Mouse (Mus musculus): ENCODE measurements at regions not wholly inside any gene's neighbourhood (a gene's known extent, or its start where the extent isn't known, plus 50 kb on each side); places are given as distances from the start of the nearest gene placed in this dataset.

DNA sequence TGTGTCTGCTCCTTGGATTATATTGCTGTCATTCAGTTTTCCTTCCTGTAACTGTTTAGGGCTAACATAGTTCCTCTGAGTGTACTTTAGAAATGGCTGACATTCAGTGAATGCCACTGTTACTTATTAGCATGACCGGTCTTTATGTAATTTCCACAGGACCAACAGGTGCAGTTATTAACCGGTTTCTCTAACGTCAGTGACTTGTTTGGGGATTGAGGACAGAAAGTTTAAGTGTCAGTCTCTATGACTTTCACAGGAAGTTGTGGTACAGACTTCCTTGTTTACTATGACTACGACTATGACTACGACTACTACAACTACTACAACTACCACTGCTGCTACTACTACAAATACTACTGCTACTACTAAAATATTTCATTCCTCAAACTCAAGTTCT, 170.4 kb upstream of the Ptger4 start:
- no peak for DNase-seq (ENCODE audit: low spot score)

DNA sequence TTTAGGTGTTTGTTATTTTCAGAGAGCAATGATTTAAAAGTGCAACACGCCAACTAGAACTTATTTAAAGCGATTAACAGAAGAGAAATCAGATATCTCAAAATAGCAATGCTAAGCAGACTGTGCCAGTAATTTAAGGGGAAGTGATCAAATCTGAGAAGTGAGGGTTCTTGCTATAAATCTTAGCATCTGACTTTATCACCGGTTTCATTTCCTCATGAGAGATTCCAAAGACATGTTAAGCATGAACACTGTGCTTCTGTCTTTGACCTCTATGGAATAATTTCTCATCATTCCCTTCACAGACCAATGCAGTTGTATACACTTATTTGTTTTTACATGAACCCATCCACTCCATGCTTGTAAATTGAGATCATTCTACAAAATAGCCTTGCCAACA, 172.0 kb upstream of the Ptger4 start:
- DNase-seq (ENCODE audit: low spot score): no peak

DNA sequence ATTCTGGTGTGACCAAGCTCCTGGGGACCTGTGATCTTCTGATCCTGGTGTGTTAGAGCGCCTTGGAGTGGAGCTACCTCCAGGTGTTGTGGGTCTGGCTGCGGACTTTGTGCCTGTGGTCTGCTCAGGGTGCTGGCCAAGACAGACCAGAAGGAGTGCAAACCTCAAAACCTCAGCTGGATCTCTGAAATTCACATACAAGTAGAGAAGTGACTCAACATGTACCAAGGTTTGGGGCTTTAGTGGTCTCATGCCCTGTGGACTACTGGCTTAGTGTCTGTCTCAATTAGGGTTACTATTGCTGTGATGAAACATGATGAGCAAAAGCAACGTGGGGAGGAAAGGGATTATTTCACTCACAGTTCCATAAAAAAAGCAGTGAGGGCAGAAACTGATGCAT, 182.7 kb upstream of the Ptger4 start:
- DNase-seq (ENCODE audit: low spot score): no peak

GRCm38 (mm10) chr15:5427319-5428048, 183.5 kb upstream of the Ptger4 start:
- no peak for DNase-seq (ENCODE audit: low spot score)

- DNase-seq (ENCODE audit: low spot score): no peak
Observed at GRCm38 (mm10) chr15:5432018-5432417, 188.0 kb upstream of the Ptger4 start.

DNA sequence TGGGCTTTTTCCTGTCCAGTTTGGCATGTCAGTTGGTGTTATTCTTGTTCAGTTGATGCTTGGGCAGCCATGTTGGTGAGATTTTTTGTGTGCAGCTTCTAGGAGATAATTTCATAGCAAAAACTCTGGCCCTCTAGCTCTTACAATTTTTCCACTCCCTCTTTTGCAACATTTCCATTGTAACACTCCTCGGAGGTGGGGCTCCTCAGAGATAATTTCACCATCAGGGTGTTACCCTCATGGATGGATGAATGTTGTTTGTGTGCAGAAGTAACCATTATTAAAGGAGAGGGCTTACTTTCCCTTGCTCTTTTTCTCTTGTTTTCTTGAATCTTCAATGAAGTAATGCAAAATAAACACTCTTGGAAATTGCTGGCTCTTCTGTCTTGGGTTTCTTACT, 193.0 kb upstream of the Ptger4 start:
- DNase-seq (ENCODE audit: low spot score): no peak

DNA sequence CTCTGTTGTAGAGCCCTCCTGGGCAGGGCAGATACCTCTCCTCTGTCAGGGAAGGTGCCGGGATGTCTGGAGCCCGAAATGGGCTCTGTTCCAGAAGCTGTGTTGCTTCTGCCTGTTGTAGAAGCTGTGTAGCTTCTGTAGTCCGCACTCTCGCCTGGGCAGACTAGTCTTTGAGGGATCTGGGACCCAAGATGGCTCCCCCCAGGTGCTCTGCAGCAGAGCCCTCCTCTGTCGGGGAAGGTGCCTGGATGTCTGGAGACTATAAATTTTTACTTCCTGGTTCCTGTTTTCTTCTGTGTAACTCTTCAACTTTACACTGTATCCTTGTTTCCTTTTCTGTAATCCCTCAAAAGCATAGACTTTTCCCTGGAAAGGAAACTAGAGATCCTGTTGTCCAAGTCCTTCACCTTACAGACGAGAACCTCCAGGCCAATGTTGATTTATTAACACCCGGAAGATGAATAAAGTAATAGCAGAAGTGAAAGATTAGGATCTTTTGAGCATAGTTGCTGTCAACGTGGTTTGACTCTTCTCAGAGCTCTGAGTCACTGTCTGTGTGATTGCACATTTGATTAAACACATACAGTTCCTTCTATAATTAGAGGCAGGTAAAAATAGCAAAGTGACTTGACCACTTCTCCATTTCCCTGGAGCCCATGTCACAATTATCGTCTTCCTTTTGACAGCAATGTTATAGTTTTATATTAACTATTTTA, 202.2 kb upstream of the Ptger4 start:
- peak; percentile 14 for DNase-seq (ENCODE audit: low spot score)

DNA sequence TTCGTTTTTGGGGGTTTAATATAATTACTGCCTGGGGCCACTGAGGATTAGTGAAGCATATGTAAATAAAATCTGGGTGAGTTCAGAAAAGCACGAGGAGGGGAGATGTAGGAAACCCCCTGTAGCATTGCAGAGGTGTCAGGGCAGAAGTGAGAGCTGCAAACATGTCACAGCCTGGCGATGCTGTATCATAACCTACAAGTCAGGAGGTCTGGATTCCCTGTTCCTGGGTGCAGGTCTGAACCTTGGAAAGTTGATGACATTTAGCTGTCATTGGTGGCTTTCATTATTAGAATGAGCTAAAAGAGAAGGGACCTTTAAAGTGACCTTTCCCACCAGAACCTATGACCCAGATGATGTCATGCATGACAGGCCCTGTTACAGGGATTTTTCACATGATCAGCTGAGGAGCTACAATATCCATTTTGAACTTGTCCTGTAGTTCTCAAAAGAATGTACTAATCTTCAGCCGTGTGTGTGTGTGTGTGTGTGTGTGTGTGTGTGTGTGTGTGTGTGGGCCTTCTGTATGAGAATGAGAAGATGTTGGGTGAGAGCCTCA, 202.8 kb upstream of the Ptger4 start:
- DNase-seq (ENCODE audit: low spot score): peak; percentile 2

DNA sequence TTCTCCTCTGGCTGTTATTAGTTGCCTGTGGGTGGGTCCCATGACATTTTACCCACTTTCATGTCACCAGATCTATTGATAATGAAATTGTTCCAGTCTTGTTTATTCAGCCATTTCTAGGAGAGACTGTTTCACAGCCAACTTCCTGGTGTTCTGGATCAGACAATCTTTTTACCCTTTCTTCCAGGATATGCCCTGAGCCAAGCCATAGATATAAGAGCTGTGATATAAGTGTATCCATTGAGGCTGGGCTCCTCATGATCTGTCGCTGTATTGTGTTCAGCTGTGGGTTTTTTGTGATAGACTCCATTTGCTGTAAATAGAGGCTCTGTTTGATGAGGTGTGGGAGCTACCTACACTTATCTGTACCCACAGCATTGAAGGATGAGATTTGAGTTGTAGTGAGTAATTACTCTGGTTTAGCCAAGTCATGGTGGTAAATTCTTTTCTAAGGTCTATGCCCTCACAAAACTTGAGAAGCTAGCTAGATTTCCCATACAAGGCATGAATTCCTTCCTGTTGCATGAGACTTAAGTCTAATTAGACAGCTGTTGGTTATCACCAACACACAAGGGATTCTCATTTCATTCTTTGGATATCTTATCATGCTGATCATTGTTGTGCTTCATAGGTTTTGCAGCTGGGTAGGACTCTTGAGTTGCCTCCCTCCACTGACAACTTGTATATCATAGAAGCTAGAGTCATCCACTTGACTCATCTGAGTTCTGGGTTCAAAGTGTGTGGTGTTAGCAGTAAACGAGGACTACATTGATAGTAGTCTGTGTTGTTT, 203.9 kb upstream of the Ptger4 start:
- DNase-seq (ENCODE audit: low spot score): no peak

DNA sequence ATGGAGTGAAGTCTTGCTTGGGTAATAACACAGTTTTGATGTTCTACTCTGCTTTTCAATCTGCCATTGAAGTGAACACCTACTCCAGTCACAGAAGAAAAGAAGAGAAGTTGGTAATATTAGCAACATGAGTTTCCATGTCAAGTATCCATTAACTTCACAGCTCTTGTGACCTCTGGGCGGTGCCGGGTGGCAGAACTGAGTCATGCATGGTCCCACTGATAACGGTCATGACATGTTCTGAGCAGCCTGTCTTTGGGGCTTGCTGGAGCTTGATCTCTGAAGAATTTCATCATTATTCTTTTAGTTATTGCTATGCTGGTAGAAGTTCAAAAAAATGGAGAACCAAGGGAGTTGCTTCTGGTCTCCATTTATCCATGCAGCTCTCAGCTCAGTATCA, 215.1 kb upstream of the Ptger4 start:
- no peak for DNase-seq (ENCODE audit: low spot score)

- DNase-seq (ENCODE audit: low spot score): no peak
Observed at GRCm38 (mm10) chr15:5459580-5459979, 215.6 kb upstream of the Ptger4 start.

DNA sequence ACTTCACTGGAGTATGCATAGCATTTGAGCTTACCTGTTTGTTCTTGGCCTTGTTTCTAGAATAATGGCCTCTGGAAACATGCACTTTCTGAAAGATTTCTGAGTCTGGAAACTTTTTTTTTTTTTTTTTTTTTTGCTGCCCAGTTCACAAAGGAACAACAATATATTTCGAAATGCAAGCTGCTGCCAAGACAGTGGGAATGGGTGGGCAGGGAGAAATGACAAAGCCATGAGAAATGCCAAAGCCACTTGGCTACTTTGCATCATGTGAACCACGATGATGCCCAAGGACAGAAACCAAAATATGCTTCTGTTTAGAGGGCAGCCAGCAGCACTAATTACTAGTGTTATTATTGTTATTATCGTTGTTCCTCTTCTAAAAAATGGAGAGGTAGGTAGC, 218.7 kb upstream of the Ptger4 start:
- DNase-seq (ENCODE audit: low spot score): no peak

DNA sequence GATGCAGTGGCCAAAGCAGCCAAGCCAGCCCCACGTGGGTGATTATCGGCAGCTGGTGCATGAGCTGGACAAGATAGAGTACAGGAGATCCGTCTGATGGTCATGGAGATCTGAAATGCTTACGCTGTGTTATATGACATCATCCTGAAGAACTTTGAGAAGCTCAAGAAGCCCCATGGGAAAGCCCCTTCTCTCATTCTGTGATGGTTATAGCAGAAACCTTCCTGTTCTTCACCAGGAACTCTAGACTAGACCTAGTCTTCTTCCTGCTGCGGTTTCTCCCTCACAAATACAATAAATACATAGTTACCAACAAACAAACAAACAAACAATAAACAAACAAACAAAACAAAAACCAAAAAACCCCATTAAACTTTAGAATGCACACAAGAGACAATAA, 220.7 kb upstream of the Ptger4 start:
- DNase-seq (ENCODE audit: low spot score): no peak

- DNase-seq (ENCODE audit: low spot score): no peak
Observed at GRCm38 (mm10) chr15:5468535-5469073, 224.6 kb upstream of the Ptger4 start.

DNA sequence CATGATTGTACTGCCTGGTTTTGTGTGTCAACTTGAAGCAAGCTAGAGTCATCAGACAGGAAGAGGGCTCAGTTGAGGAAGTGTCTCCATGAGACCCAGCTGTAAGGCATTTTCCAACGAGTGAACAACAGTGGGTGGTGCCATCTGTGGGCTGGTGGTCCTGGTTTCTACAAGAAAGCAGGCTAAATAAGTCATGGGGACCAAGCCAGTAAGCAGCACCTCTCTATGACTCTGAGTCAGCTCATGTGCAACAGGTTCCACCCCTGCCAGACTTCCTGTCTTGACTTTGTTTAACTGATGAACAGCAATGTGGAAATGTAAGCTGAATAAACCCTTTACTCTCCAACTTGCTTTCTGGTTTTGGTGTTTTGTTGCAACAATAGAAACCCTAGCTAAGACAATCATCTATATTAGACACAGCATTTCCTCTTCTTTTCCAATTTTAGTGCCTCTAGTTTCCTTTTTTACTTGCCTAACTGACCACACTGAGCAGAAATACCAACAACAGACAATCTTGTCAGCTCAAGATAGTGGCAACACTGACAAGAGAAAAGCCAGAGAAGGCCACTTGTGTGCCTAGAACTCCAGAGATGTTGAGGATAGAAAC, 231.5 kb upstream of the Ptger4 start:
- no peak for DNase-seq (ENCODE audit: low spot score)

GRCm38 (mm10) chr15:5493286-5493685, 249.3 kb upstream of the Ptger4 start:
- DNase-seq (ENCODE audit: low spot score): no peak

GRCm38 (mm10) chr15:5495187-5495849, 251.3 kb upstream of the Ptger4 start:
- no peak for DNase-seq (ENCODE audit: low spot score)

DNA sequence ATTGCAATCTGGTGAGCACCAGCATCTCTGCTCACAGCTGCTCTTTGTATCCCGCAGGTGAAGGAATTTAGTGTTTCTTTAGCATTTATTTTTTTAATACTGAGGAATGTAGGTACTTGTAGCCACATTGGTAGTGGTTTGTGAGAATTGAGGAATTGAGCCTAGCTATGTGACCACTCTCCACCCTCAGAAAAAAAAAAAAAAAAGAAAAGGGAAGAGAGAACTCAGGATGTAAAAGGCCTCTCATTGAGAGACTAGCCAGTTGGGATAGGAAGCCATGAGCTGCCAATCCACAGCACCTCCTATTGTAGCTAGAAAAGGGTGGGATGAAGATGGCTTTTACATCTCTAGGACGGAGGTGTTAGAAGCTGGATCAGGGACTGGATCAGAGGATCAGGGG, 252.0 kb upstream of the Ptger4 start:
- DNase-seq (ENCODE audit: low spot score): no peak

DNA sequence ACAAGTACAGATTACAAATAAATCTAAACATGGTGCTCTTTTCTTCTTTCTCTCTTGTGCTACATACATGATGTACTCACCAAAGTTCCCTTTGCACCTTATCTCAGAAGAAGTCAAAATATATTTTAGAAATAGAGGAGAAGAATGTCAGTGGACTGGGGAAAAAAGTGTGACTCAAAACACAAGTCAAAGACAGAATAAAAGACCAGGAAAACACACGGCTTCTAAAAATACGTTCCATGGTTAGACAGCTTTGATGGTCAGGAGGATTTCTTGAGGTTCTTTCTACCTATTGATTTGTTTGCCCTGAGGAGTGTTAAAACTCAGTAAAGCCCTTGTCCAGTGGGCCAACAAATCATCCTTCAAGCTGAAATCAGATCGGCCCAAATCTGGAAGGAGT, 260.5 kb upstream of the Ptger4 start:
- no peak for DNase-seq (ENCODE audit: low spot score)

DNA sequence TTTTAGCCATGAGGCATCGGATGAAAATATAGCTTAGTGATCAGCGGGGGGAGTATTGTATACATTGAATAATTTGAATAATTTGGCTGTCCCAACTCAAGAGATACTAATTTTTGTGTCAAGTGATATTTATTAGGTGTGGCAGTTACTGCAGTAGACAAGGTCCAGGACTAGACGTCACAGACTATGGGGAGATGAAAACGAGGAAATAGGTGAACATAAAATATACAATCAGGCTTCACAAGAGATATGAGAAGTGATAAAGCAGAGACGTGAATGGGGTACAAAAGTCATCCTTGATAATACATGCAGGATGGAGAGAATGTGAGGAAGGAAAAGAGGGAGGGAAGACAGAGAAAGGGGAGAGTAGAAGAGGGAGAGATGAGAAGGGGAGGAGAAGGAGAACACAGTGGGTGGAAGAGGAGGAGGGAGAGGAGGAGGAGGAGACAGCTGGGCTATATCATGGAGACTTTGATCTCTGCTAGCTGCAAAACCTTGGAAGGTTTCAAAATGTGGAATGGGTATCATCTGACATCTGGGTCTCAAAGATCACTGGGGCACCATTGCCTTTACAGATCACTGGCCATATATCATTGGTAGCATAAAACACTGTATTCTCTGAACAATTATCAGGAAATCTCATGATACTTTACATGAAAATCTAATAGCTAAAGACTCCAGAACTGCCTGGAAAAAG, 263.0 kb upstream of the Ptger4 start:
- DNase-seq (ENCODE audit: low spot score): no peak

Data from gastrocnemius, adult 18-20 months (tissue).